9 mouse cellular contexts compared by ENCODE assay signal in genomic region chr10:69793079-69793478, GRCm38 (mm10).
DNase-seq lines count a peak whose midpoint lies in the region; ATAC-seq and TF ChIP-seq lines count a peak whose summit lies in the region.
"Had no signal": no experiment of that assay in that cellular context is flagged by ENCODE, and none has a peak within 500 bp of the region (broad histone marks: within the 10 kb centered on the region; RNA-seq: fewer than 3 reads in every experiment).

No protein-coding gene starts in this region.

- 36% methylated on average over 9 of the region's 9 CpGs for WGBS in forebrain, postnatal 0 days
- WGBS in liver, embryonic 14.5 days (ENCODE audit: insufficient replicate concordance): 40% methylated on average over 9 of the region's 9 CpGs

- H3K27me3 ChIP-seq in forebrain, postnatal 0 days (ENCODE audit: insufficient read depth, low read length): no peaks in the 10 kb centered on the region
- H3K27me3 ChIP-seq in liver, embryonic 14.5 days (ENCODE audit: control insufficient read depth, insufficient read depth, low read length): no peaks in the 10 kb centered on the region
- H3K27me3 ChIP-seq: embryonic facial prominence, embryonic 15.5 days had no signal

- 0 out of 2 replicates have a peak, but pooled peaks cover 7% of the 10 kb centered on the region for H3K4me1 ChIP-seq in forebrain, postnatal 0 days (ENCODE audit: insufficient read depth)
- peaks cover 0 to 6% of the 10 kb centered on the region in 2 experiments; a peak in 1 of 4 replicates for H3K4me1 ChIP-seq in liver, embryonic 14.5 days (replicated peaks; ENCODE audit: control insufficient read depth in 2 of 2, insufficient read depth in 2 of 2, low read length in 1 of 2)

- H3K27ac ChIP-seq in forebrain, postnatal 0 days (ENCODE audit: low read depth, low read length): no peak overlapping the region
- no peak overlapping the region for H3K27ac ChIP-seq in liver, embryonic 14.5 days
- H3K27ac ChIP-seq: embryonic facial prominence, embryonic 15.5 days had no signal

- peak; percentile 66 for TF ChIP-seq CTCF in forebrain, postnatal 0 days (IDR thresholded peaks at IDR 0.05; ENCODE audit: low read depth)
- TF ChIP-seq CTCF in liver, embryonic 14.5 days (IDR thresholded peaks at IDR 0.05; ENCODE audit: low read depth): peak; percentile 68

- no peaks in the 10 kb centered on the region for H3K9me3 ChIP-seq in forebrain, postnatal 0 days (ENCODE audit: low read length)
- H3K9me3 ChIP-seq in liver, embryonic 14.5 days (ENCODE audit: control insufficient read depth, low read length): no peaks in the 10 kb centered on the region
- H3K9me3 ChIP-seq: embryonic facial prominence, embryonic 15.5 days had no signal

- peak; percentile 69; the same call in 1 of the 2 replicates for ATAC-seq in forebrain, postnatal 0 days
- ATAC-seq in liver, embryonic 14.5 days (ENCODE audit: insufficient read depth): no peak
- no peak for ATAC-seq in erythroid progenitor cell, adult 5-6 weeks (replicated peaks; ENCODE audit: low FRiP score, poor library complexity, severe bottlenecking)

- peak; percentile 9 for DNase-seq in ovary, adult 18-20 months (ENCODE audit: low spot score)
- no peak for DNase-seq in ovary, postnatal 10 days (ENCODE audit: low spot score)
- peak; percentile 29 for DNase-seq in c-Kit-positive CD71-positive TER-119-negative erythroid progenitor cells, embryonic 14.5 days (ENCODE audit: low read depth)
- peak; percentile 60 for DNase-seq in forebrain, postnatal 0 days
- peak; percentile 1 for DNase-seq in induced T-regulatory cell, adult 2 months (ENCODE audit: low read depth)
- peak in 1 of 3 experiments; percentile 30 for DNase-seq in liver, embryonic 14.5 days (ENCODE audit: low read depth in 3 of 3, low spot score in 3 of 3)
- DNase-seq in ovary, postnatal 14 days (ENCODE audit: low spot score): peak; percentile 41

- no peak overlapping the region for H3K4me2 ChIP-seq in forebrain, postnatal 0 days (ENCODE audit: low read depth)
- no peak overlapping the region for H3K4me2 ChIP-seq in liver, embryonic 14.5 days (ENCODE audit: low read depth)
- H3K4me2 ChIP-seq: embryonic facial prominence, embryonic 15.5 days had no signal

- TF ChIP-seq EP300 in liver, embryonic 14.5 days (IDR thresholded peaks at IDR 0.05; ENCODE audit: low read depth): no peak

- no peak overlapping the region for H3K9ac ChIP-seq in forebrain, postnatal 0 days
- no peak overlapping the region for H3K9ac ChIP-seq in liver, embryonic 14.5 days (replicated peaks)
- H3K9ac ChIP-seq: embryonic facial prominence, embryonic 15.5 days had no signal

- no peaks in the 10 kb centered on the region for H3K36me3 ChIP-seq in forebrain, postnatal 0 days (ENCODE audit: insufficient read depth)
- H3K36me3 ChIP-seq in liver, embryonic 14.5 days (replicated peaks; ENCODE audit: control insufficient read depth, insufficient read depth, low read depth): no peaks in the 10 kb centered on the region
- H3K36me3 ChIP-seq: embryonic facial prominence, embryonic 15.5 days had no signal

- no peak overlapping the region for H3K4me3 ChIP-seq in forebrain, postnatal 0 days (ENCODE audit: low read depth, low read length)
- no peak overlapping the region for H3K4me3 ChIP-seq in liver, embryonic 14.5 days (ENCODE audit: insufficient read depth in 1 of 2, low read depth in 2 of 2, low read length in 2 of 2)
- H3K4me3 ChIP-seq: embryonic facial prominence, embryonic 15.5 days had no signal
